Mouse (Mus musculus) C2C12 (cell line): Measurements from ENCODE around the gene Il17a.

Experiments
- CEBPB ChIP-seq: IDR thresholded peaks from one replicate; pipeline ENCODE4 v1.6.1; 2011; ENCODE audit warnings: low read depth, mild to moderate bottlenecking, control low read depth, moderate library complexity
- CTCF ChIP-seq: IDR thresholded peaks from one replicate; pipeline ENCODE4 v1.5.1; 2011; ENCODE audit not compliant: control insufficient read depth, insufficient read depth, insufficient read length
- MAX ChIP-seq: IDR thresholded peaks from one replicate; pipeline ENCODE4 v1.6.1; 2011; ENCODE audit warnings: mild to moderate bottlenecking, control low read depth
- MYOG ChIP-seq: IDR thresholded peaks from one replicate; pipeline ENCODE4 v1.6.1; 2011; ENCODE audit not compliant: control insufficient read depth, insufficient read length; ENCODE audit errors: extremely low read depth
- USF1 ChIP-seq: IDR thresholded peaks from one replicate; pipeline ENCODE4 v1.6.1; 2011; ENCODE audit warnings: low read depth, mild to moderate bottlenecking, control low read depth, moderate library complexity

DNA sequence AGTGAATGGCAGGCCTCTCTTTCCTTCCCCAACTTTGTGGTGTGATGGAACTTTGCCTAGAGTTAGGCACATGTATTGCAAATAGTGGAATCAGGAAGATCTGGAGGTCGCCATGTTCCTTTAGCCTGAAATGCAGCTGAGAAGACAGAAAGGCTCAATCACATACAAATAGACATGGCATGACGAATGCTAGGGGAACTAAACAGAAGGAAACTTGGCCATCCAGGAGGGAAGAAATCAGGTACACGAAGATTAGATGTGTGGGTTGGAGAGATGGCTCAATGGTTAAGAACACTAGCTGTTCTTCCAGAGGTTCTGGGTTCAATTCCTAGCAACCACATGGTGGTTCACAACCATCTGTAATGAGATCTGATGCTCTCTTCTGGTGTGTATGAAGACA lies 46.3 kb upstream of the Il17a start:
- TF ChIP-seq CEBPB, result no peak
- no peak for TF ChIP-seq USF1
- no peak for TF ChIP-seq CTCF
- no peak for TF ChIP-seq MAX
- no peak for TF ChIP-seq MYOG
